Mouse (Mus musculus) lung, adult 2 months (tissue): ENCODE results near the gene Ccnj.

ENCODE experiments used
- CTCF ChIP-seq: fragments of 200-500 bp; IDR thresholded peaks from 2 replicates; pipeline ENCODE4 v1.5.1; 2011; ENCODE audit warnings: mild to moderate bottlenecking, low read length, control low read depth; ENCODE audit not compliant: insufficient read depth
- POLR2A ChIP-seq: fragments of 200-500 bp; IDR thresholded peaks from 2 replicates; pipeline ENCODE4 v1.6.1; 2011; ENCODE audit warnings: low read depth, mild to moderate bottlenecking, control low read depth, low read length, borderline replicate concordance; ENCODE audit errors: extremely low read depth

- TF ChIP-seq CTCF (no peak), POLR2A (no peak)
Measured at GRCm38 (mm10) chr19:40813385-40813784, 17.7 kb upstream of the Ccnj start.
